Mouse (Mus musculus): ENCODE data around the gene Them4. TPM values are rescaled to one million over a fixed set of nuclear protein-coding genes. Genes with fewer than 3 reads are reported as not detected.

Them4 gene
- polyA plus RNA-seq, 1 experiment from 2014 or later = 20.2 TPM

GRCm38 (mm10) chr3:94375861-94376260, 66.0 kb downstream of the Them4 start:
- H3K9me3 ChIP-seq (replicated peaks; ENCODE audit: low read length) = no peaks in the 10 kb centered on the region
- no peak overlapping the region for H3K27ac ChIP-seq
- H3K4me3 ChIP-seq (replicated peaks; ENCODE audit: low read depth, low read length) = no peak overlapping the region
- no peak overlapping the region for H3K9ac ChIP-seq (ENCODE audit: low read depth, low read length)
- H3K4me1 ChIP-seq (replicated peaks; ENCODE audit: insufficient read depth, low read length) = no peaks in the 10 kb centered on the region; the same call in 1 of the 2 replicates
- WGBS = 61% methylated on average over 5 of the region's 5 CpGs
- no peak for DNase-seq (ENCODE audit: low spot score)
- H3K36me3 ChIP-seq (ENCODE audit: insufficient read depth, low read length) = no peaks in the 10 kb centered on the region
- ATAC-seq (replicated peaks; ENCODE audit: low FRiP score, low read depth) = no peak
- H3K4me2 ChIP-seq (ENCODE audit: low read length) = no peak overlapping the region
- no peaks in the 10 kb centered on the region for H3K27me3 ChIP-seq (ENCODE audit: insufficient read depth, low read length)
- no peak for TF ChIP-seq CTCF (IDR thresholded peaks at IDR 0.05; ENCODE audit: low read depth)

GRCm38 (mm10) chr3:94377028-94377923, 67.4 kb downstream of the Them4 start:
- Histone ChIP-seq H3K9ac (ENCODE audit: low read depth, low read length) (no peak overlapping the region), H3K36me3 (ENCODE audit: insufficient read depth, low read length) (no peaks in the 10 kb centered on the region), H3K4me1 (replicated peaks; ENCODE audit: insufficient read depth, low read length) (no peaks in the 10 kb centered on the region; the same call in 1 of the 2 replicates), H3K27ac (no peak overlapping the region), H3K4me3 (replicated peaks; ENCODE audit: low read depth, low read length) (no peak overlapping the region), H3K4me2 (ENCODE audit: low read length) (no peak overlapping the region), H3K27me3 (ENCODE audit: insufficient read depth, low read length) (no peaks in the 10 kb centered on the region), H3K9me3 (replicated peaks; ENCODE audit: low read length) (no peaks in the 10 kb centered on the region)
- ATAC-seq (replicated peaks; ENCODE audit: low FRiP score, low read depth) (no peak), DNase-seq (ENCODE audit: low spot score) (no peak)
- TF ChIP-seq CTCF (IDR thresholded peaks at IDR 0.05; ENCODE audit: low read depth) = no peak
- WGBS = 27% methylated on average over 13 of the region's 13 CpGs

- DNase-seq (ENCODE audit: low spot score) = no peak
Measured at GRCm38 (mm10) chr3:94379831-94380510, 70.1 kb downstream of the Them4 start.

More at GRCm38 (mm10) chr3:94379831-94380510, 70.1 kb downstream of the Them4 start:
- no peak for TF ChIP-seq CTCF (IDR thresholded peaks at IDR 0.05; ENCODE audit: low read depth)
- ATAC-seq (replicated peaks; ENCODE audit: low FRiP score, low read depth) = no peak
- 26% methylated on average over 9 of the region's 9 CpGs for WGBS
- H3K9me3 ChIP-seq (replicated peaks; ENCODE audit: low read length) = no peaks in the 10 kb centered on the region
- no peak overlapping the region for H3K4me3 ChIP-seq (replicated peaks; ENCODE audit: low read depth, low read length)
- no peak overlapping the region for H3K4me2 ChIP-seq (ENCODE audit: low read length)
- H3K4me1 ChIP-seq (replicated peaks; ENCODE audit: insufficient read depth, low read length) = no peaks in the 10 kb centered on the region
- H3K9ac ChIP-seq (ENCODE audit: low read depth, low read length) = no peak overlapping the region
- H3K36me3 ChIP-seq (ENCODE audit: insufficient read depth, low read length) = no peaks in the 10 kb centered on the region
- H3K27ac ChIP-seq = no peak overlapping the region
- H3K27me3 ChIP-seq (ENCODE audit: insufficient read depth, low read length) = no peaks in the 10 kb centered on the region

Other genes starting within 250 kb of the Them4 start
- not detected in 2 replicates for gene Gm10697, start 237.4 kb upstream of the Them4 start, polyA plus RNA-seq (2015; fragmentation: Nextera tagmentation; extraction: Ambion mirVana)
- not detected in 2 replicates for gene Gm10696, start 131.9 kb upstream of the Them4 start, polyA plus RNA-seq (2015; fragmentation: Nextera tagmentation; extraction: Ambion mirVana)
- gene Gm5286, start 113.4 kb upstream of the Them4 start, polyA plus RNA-seq (2015; fragmentation: Nextera tagmentation; extraction: Ambion mirVana) = not detected in 2 replicates
- not detected in 2 replicates for gene Gm4778, start 46.1 kb upstream of the Them4 start, polyA plus RNA-seq (2015; fragmentation: Nextera tagmentation; extraction: Ambion mirVana)
- 0.09 TPM in 1 of 2 replicates, not detected in the other for gene Them5, start 32.0 kb downstream of the Them4 start, polyA plus RNA-seq (2015; fragmentation: Nextera tagmentation; extraction: Ambion mirVana)
- gene C2cd4d, start 52.3 kb downstream of the Them4 start, polyA plus RNA-seq (2015; fragmentation: Nextera tagmentation; extraction: Ambion mirVana) = 0.50 and 0.75 TPM in 2 replicates
- gene Rorc, start 62.7 kb downstream of the Them4 start, polyA plus RNA-seq (2015; fragmentation: Nextera tagmentation; extraction: Ambion mirVana) = 14.4 and 16.4 TPM in 2 replicates
- 0.32 and 0.47 TPM in 2 replicates for gene Lingo4, start 88.4 kb downstream of the Them4 start, polyA plus RNA-seq (2015; fragmentation: Nextera tagmentation; extraction: Ambion mirVana)
- gene Tdrkh, start 103.2 kb downstream of the Them4 start, polyA plus RNA-seq (2015; fragmentation: Nextera tagmentation; extraction: Ambion mirVana) = 11.1 and 12.8 TPM in 2 replicates
- gene Mrpl9, start 133.2 kb downstream of the Them4 start, polyA plus RNA-seq (2015; fragmentation: Nextera tagmentation; extraction: Ambion mirVana) = 52.7 and 57.1 TPM in 2 replicates
- 0.13 and 0.24 TPM in 2 replicates for gene Oaz3, start 133.8 kb downstream of the Them4 start, polyA plus RNA-seq (2015; fragmentation: Nextera tagmentation; extraction: Ambion mirVana)
- gene Celf3, start 168.2 kb downstream of the Them4 start, polyA plus RNA-seq (2015; fragmentation: Nextera tagmentation; extraction: Ambion mirVana) = 0.39 and 0.50 TPM in 2 replicates
- gene Riiad1, start 170.3 kb downstream of the Them4 start, polyA plus RNA-seq (2015; fragmentation: Nextera tagmentation; extraction: Ambion mirVana) = 2.0 TPM in 2 replicates